Mouse (Mus musculus) cerebellum, adult 9-10 months (tissue): ENCODE results near the gene Hmga1.

Experiments
- DNase-seq: peaks from one replicate; pipeline ENCODE4 v3.0.0; 2022

Gene Hmga1

GRCm38 (mm10) chr17:27556315-27557011 lies at the start of gene Hmga1:
Hmga1 (plus strand) TSS chr17:27556497.
- peak; percentile 86 for DNase-seq

GRCm38 (mm10) chr17:27506871-27507590 lies 49.3 kb upstream of the Hmga1 start:
- peak; percentile 55 for DNase-seq

- DNase-seq, result peak; percentile 55
Measured at GRCm38 (mm10) chr17:27507591-27507945, 48.7 kb upstream of the Hmga1 start.

- no peak for DNase-seq
Measured at GRCm38 (mm10) chr17:27508002-27508401, 48.3 kb upstream of the Hmga1 start.

GRCm38 (mm10) chr17:27508513-27508912 lies 47.8 kb upstream of the Hmga1 start:
- peak; percentile 51 for DNase-seq

- DNase-seq, result peak; percentile 67
Measured at GRCm38 (mm10) chr17:27509056-27509455, 47.2 kb upstream of the Hmga1 start.

GRCm38 (mm10) chr17:27510258-27511124 lies 45.8 kb upstream of the Hmga1 start:
- peak; percentile 68 for DNase-seq

- DNase-seq, result no peak
Measured at GRCm38 (mm10) chr17:27511125-27511735, 45.1 kb upstream of the Hmga1 start.

- DNase-seq, result peak; percentile 86
Measured at GRCm38 (mm10) chr17:27511865-27512618, 44.3 kb upstream of the Hmga1 start.

- DNase-seq, result no peak
Measured at GRCm38 (mm10) chr17:27512619-27513161, 43.6 kb upstream of the Hmga1 start.

- DNase-seq, result peak; percentile 77
Measured at GRCm38 (mm10) chr17:27513279-27513915, 42.9 kb upstream of the Hmga1 start.

GRCm38 (mm10) chr17:27513916-27514762 lies 42.2 kb upstream of the Hmga1 start:
- no peak for DNase-seq

GRCm38 (mm10) chr17:27518296-27518695 lies 38.0 kb upstream of the Hmga1 start:
- no peak for DNase-seq

GRCm38 (mm10) chr17:27518700-27519595 lies 37.3 kb upstream of the Hmga1 start:
- DNase-seq, result no peak

- DNase-seq, result peak; percentile 81
Measured at GRCm38 (mm10) chr17:27520557-27520956, 35.7 kb upstream of the Hmga1 start.

GRCm38 (mm10) chr17:27521303-27521702 lies 35.0 kb upstream of the Hmga1 start, which contains the start of gene Grm4:
Grm4 (minus strand) TSS chr17:27521403.
- no peak for DNase-seq

- no peak for DNase-seq
Measured at GRCm38 (mm10) chr17:27523121-27523520, 33.2 kb upstream of the Hmga1 start.

GRCm38 (mm10) chr17:27527188-27527587 lies 29.1 kb upstream of the Hmga1 start:
- no peak for DNase-seq

GRCm38 (mm10) chr17:27528030-27528429 lies 28.3 kb upstream of the Hmga1 start:
- no peak for DNase-seq
